8 mouse cellular contexts compared by ENCODE assay signal in genomic region chr8:111033482-111034215, GRCm38 (mm10). TPM values are rescaled to one million over a fixed set of nuclear protein-coding genes. Genes with fewer than 3 reads are reported as not detected.
DNase-seq lines count a peak whose midpoint lies in the region; ATAC-seq lines count a peak whose summit lies in the region.

No protein-coding gene starts in this region.

- peak; percentile 100 for DNase-seq in c-Kit-negative CD71-positive TER-119-positive erythroid progenitor cells, embryonic 14.5 days (ENCODE audit: low read depth, low spot score)
- DNase-seq in fibroblast of lung, adult 2 months (ENCODE audit: low read depth) = peak; percentile 99
- DNase-seq in kidney, postnatal 14 days = peak; percentile 99
- DNase-seq in liver, embryonic 13.5 days = peak; percentile 99
- DNase-seq in neural tube, embryonic 10.5 days (ENCODE audit: extremely low spot score, low spot score) = peak; percentile 95

- peak overlapping the region; percentile 73 to 98 for H3K4me3 ChIP-seq in heart, embryonic 14.5 days (ENCODE audit: control insufficient read depth in 1 of 2, insufficient read depth in 1 of 2, low read depth in 1 of 2, low read length in 2 of 2)
- peak overlapping the region; percentile 77 for H3K4me3 ChIP-seq in liver, embryonic 13.5 days (replicated peaks)
- peak overlapping the region; percentile 67 for H3K4me3 ChIP-seq in stomach, embryonic 16.5 days (replicated peaks; ENCODE audit: low read length)

- peak overlapping the region; percentile 77 for H3K4me2 ChIP-seq in heart, embryonic 14.5 days (ENCODE audit: low read length)
- H3K4me2 ChIP-seq in liver, embryonic 13.5 days = peak overlapping the region; percentile 77
- H3K4me2 ChIP-seq in stomach, embryonic 16.5 days (ENCODE audit: low read depth, low read length) = peak overlapping the region; percentile 67

- H3K36me3 ChIP-seq in heart, embryonic 14.5 days (ENCODE audit: control insufficient read depth, insufficient read depth, low read length) = peaks cover 25% of the 10 kb centered on the region
- H3K36me3 ChIP-seq in liver, embryonic 13.5 days = peaks cover 34% of the 10 kb centered on the region
- H3K36me3 ChIP-seq in stomach, embryonic 16.5 days (ENCODE audit: control insufficient read depth, insufficient read depth, low read length) = peaks cover 15% of the 10 kb centered on the region

- no peaks in the 10 kb centered on the region for H3K9me3 ChIP-seq in heart, embryonic 14.5 days (ENCODE audit: control insufficient read depth, low read length)
- no peaks in the 10 kb centered on the region for H3K9me3 ChIP-seq in liver, embryonic 13.5 days (replicated peaks)
- no peaks in the 10 kb centered on the region for H3K9me3 ChIP-seq in stomach, embryonic 16.5 days (replicated peaks; ENCODE audit: control insufficient read depth, low read length)

- 6% methylated on average over 37 of the region's 37 CpGs for WGBS in heart, embryonic 14.5 days
- 7% methylated on average over 37 of the region's 37 CpGs for WGBS in liver, embryonic 13.5 days (ENCODE audit: insufficient replicate concordance)
- 5% methylated on average over 37 of the region's 37 CpGs for WGBS in stomach, embryonic 16.5 days

- H3K27ac ChIP-seq in heart, embryonic 14.5 days (replicated peaks in 1 of 2; ENCODE audit: control insufficient read depth in 1 of 2, insufficient read depth in 1 of 2, low read depth in 2 of 2, low read length in 2 of 2) = peak overlapping the region; percentile 76 to 89
- peak overlapping the region; percentile 89 for H3K27ac ChIP-seq in liver, embryonic 13.5 days
- peak overlapping the region; percentile 50 for H3K27ac ChIP-seq in stomach, embryonic 16.5 days (ENCODE audit: low read length)

- peak; percentile 94 for ATAC-seq in CD4-positive, CD25-positive, alpha-beta regulatory T cell, adult 4 months
- ATAC-seq in heart, embryonic 14.5 days (ENCODE audit: insufficient number of reproducible peaks, insufficient read depth, low FRiP score, low read depth) = peak; percentile 97
- peak; percentile 95 for ATAC-seq in liver, embryonic 13.5 days (ENCODE audit: low read depth)
- ATAC-seq in stomach, embryonic 16.5 days (ENCODE audit: insufficient read depth, low FRiP score) = peak; percentile 100

- peaks cover 3 to 11% of the 10 kb centered on the region in 2 experiments for H3K4me1 ChIP-seq in heart, embryonic 14.5 days (ENCODE audit: control insufficient read depth in 2 of 2, insufficient read depth in 2 of 2, low read length in 2 of 2)
- peaks cover 43% of the 10 kb centered on the region for H3K4me1 ChIP-seq in liver, embryonic 13.5 days (replicated peaks)
- peaks cover 9% of the 10 kb centered on the region; the same call in 1 of the 2 replicates for H3K4me1 ChIP-seq in stomach, embryonic 16.5 days (ENCODE audit: control insufficient read depth, insufficient read depth, low read length)

- no peaks in the 10 kb centered on the region for H3K27me3 ChIP-seq in heart, embryonic 14.5 days (ENCODE audit: control insufficient read depth, insufficient read depth, low read length)
- no peaks in the 10 kb centered on the region for H3K27me3 ChIP-seq in liver, embryonic 13.5 days
- no peaks in the 10 kb centered on the region for H3K27me3 ChIP-seq in stomach, embryonic 16.5 days (ENCODE audit: control insufficient read depth, insufficient read depth, low read length)

- peak overlapping the region; percentile 80 for H3K9ac ChIP-seq in heart, embryonic 14.5 days (ENCODE audit: low read length)
- H3K9ac ChIP-seq in liver, embryonic 13.5 days = peak overlapping the region; percentile 90
- peak overlapping the region; percentile 79 for H3K9ac ChIP-seq in stomach, embryonic 16.5 days (ENCODE audit: low read length)

RNA-seq across cellular contexts. Expression of gene Aars, which starts 0.7 kb away (rescaled TPM):
- polyA plus RNA-seq in CD4-positive, CD25-positive, alpha-beta regulatory T cell, adult 4 months (2017; shearing (Covaris generic)) = 10 to 100 TPM; 18.6 to 38.6 TPM
- 31.7 and 35.4 TPM in 2 replicates for polyA plus RNA-seq in heart, embryonic 14.5 days (2014; fragmentation: Nextera tagmentation; extraction: Ambion mirVana)
- polyA plus RNA-seq in liver, embryonic 13.5 days (2015; fragmentation: Nextera tagmentation; extraction: Ambion mirVana) = 55.5 and 66.2 TPM in 2 replicates
- polyA plus RNA-seq in stomach, embryonic 16.5 days (2015; fragmentation: Nextera tagmentation; extraction: Ambion mirVana) = 49.3 and 56.1 TPM in 2 replicates

RNA-seq across cellular contexts. Expression of gene Ddx19b, which starts 2.1 kb away (rescaled TPM):
- polyA plus RNA-seq in CD4-positive, CD25-positive, alpha-beta regulatory T cell, adult 4 months (2017; shearing (Covaris generic)) = 10 to 100 TPM in 1 of 2 experiments, 1 to 10 TPM in 1; 5.5 to 12.0 TPM
- 3.6 and 4.1 TPM in 2 replicates for polyA plus RNA-seq in heart, embryonic 14.5 days (2014; fragmentation: Nextera tagmentation; extraction: Ambion mirVana)
- polyA plus RNA-seq in liver, embryonic 13.5 days (2015; fragmentation: Nextera tagmentation; extraction: Ambion mirVana) = 3.4 and 4.0 TPM in 2 replicates
- 6.9 and 7.9 TPM in 2 replicates for polyA plus RNA-seq in stomach, embryonic 16.5 days (2015; fragmentation: Nextera tagmentation; extraction: Ambion mirVana)

RNA-seq across cellular contexts. Expression of gene Exosc6, which starts 22.5 kb away (rescaled TPM):
- polyA plus RNA-seq in CD4-positive, CD25-positive, alpha-beta regulatory T cell, adult 4 months (2017; shearing (Covaris generic)) = not detected
- polyA plus RNA-seq in heart, embryonic 14.5 days (2014; fragmentation: Nextera tagmentation; extraction: Ambion mirVana) = 10.7 and 14.5 TPM in 2 replicates
- 1.8 and 7.8 TPM in 2 replicates for polyA plus RNA-seq in liver, embryonic 13.5 days (2015; fragmentation: Nextera tagmentation; extraction: Ambion mirVana)
- not detected in 2 replicates for polyA plus RNA-seq in stomach, embryonic 16.5 days (2015; fragmentation: Nextera tagmentation; extraction: Ambion mirVana)

RNA-seq across cellular contexts. Expression of gene Ddx19a, which starts 36.0 kb away (rescaled TPM):
- 10 to 100 TPM; 13.8 to 13.9 TPM for polyA plus RNA-seq in CD4-positive, CD25-positive, alpha-beta regulatory T cell, adult 4 months (2017; shearing (Covaris generic))
- polyA plus RNA-seq in heart, embryonic 14.5 days (2014; fragmentation: Nextera tagmentation; extraction: Ambion mirVana) = 13.8 and 14.9 TPM in 2 replicates
- 11.3 and 12.5 TPM in 2 replicates for polyA plus RNA-seq in liver, embryonic 13.5 days (2015; fragmentation: Nextera tagmentation; extraction: Ambion mirVana)
- 10.7 and 12.5 TPM in 2 replicates for polyA plus RNA-seq in stomach, embryonic 16.5 days (2015; fragmentation: Nextera tagmentation; extraction: Ambion mirVana)

RNA-seq across cellular contexts. Expression of gene Clec18a, which starts 58.6 kb away (rescaled TPM):
- polyA plus RNA-seq in CD4-positive, CD25-positive, alpha-beta regulatory T cell, adult 4 months (2017; shearing (Covaris generic)) = not detected
- polyA plus RNA-seq in heart, embryonic 14.5 days (2014; fragmentation: Nextera tagmentation; extraction: Ambion mirVana) = not detected in 2 replicates
- polyA plus RNA-seq in liver, embryonic 13.5 days (2015; fragmentation: Nextera tagmentation; extraction: Ambion mirVana) = not detected in 2 replicates
- polyA plus RNA-seq in stomach, embryonic 16.5 days (2015; fragmentation: Nextera tagmentation; extraction: Ambion mirVana) = not detected in 2 replicates

Comparison
In these comparisons a context has a peak if more than half of its experiments do, and no peak if none do; other contexts are left out.
1. Peak in every context shown above with its lines: DNase-seq, ATAC-seq, H3K4me3 ChIP-seq and H3K27ac ChIP-seq.